Comparison of ENCODE assay signal across 12 mouse cellular contexts in genomic region chr19:32372373-32372772, GRCm38 (mm10). TPM values are rescaled to one million over a fixed set of nuclear protein-coding genes. Genes with fewer than 3 reads are reported as not detected.
A peak's percentile ranks its signal among the peaks of the same experiment; 100 is the strongest.
DNase-seq lines count a peak whose midpoint lies in the region; ATAC-seq lines count a peak whose summit lies in the region.
"Had no signal": no experiment of that assay in that cellular context is flagged by ENCODE, and none has a peak within 500 bp of the region (broad histone marks: within the 10 kb centered on the region; RNA-seq: fewer than 3 reads in every experiment).

No protein-coding gene starts in this region.

- H3K4me2 ChIP-seq in heart, embryonic 11.5 days: no peak overlapping the region
- no peak overlapping the region for H3K4me2 ChIP-seq in liver, embryonic 13.5 days
- H3K4me2 ChIP-seq: embryonic facial prominence, embryonic 15.5 days had no signal

- H3K36me3 ChIP-seq in heart, embryonic 11.5 days (ENCODE audit: control insufficient read depth, insufficient read depth, low read length): no peaks in the 10 kb centered on the region
- H3K36me3 ChIP-seq in liver, embryonic 13.5 days: no peaks in the 10 kb centered on the region
- H3K36me3 ChIP-seq: embryonic facial prominence, embryonic 15.5 days had no signal

- 10% methylated on average over 4 of the region's 4 CpGs for WGBS in heart, embryonic 11.5 days (ENCODE audit: insufficient replicate concordance)
- WGBS in liver, embryonic 13.5 days (ENCODE audit: insufficient replicate concordance): 16% methylated on average over 4 of the region's 4 CpGs

- peak; percentile 78 for ATAC-seq in heart, embryonic 11.5 days (replicated peaks; ENCODE audit: insufficient number of reproducible peaks, low FRiP score, low TSS enrichment)
- ATAC-seq in liver, embryonic 13.5 days (ENCODE audit: low read depth): peak; percentile 91

- intact Hi-C loops in left cerebral cortex, postnatal 25 days (cut with DNase I): no loop called here

- no peaks in the 10 kb centered on the region for H3K27me3 ChIP-seq in heart, embryonic 11.5 days (ENCODE audit: control insufficient read depth, insufficient read depth, low read length)
- H3K27me3 ChIP-seq in liver, embryonic 13.5 days: no peaks in the 10 kb centered on the region
- H3K27me3 ChIP-seq: embryonic facial prominence, embryonic 15.5 days had no signal

- H3K9me3 ChIP-seq in heart, embryonic 11.5 days (replicated peaks; ENCODE audit: control insufficient read depth, low read length): no peaks in the 10 kb centered on the region
- H3K9me3 ChIP-seq in liver, embryonic 13.5 days (replicated peaks): no peaks in the 10 kb centered on the region
- H3K9me3 ChIP-seq: embryonic facial prominence, embryonic 15.5 days had no signal

- DNase-seq in adrenal gland, adult 8-10 months: peak; percentile 55
- no peak for DNase-seq in adrenal gland, adult 18-20 months (ENCODE audit: low spot score in 2 of 2)
- peak; percentile 98 for DNase-seq in MEL-GATA-1-ER (ENCODE audit: extremely low read depth, low read depth)
- DNase-seq in liver, embryonic 13.5 days: peak; percentile 68
- no peak for DNase-seq in left cerebral cortex, postnatal 25 days (ENCODE audit: low spot score in 2 of 2)
- no peak for DNase-seq in urinary bladder, adult 18-20 months (ENCODE audit: low spot score in 2 of 2)
- no peak for DNase-seq in layer of hippocampus, adult 9-10 months (ENCODE audit: low spot score)
- DNase-seq: B cell, adult 2 months; thymus, postnatal 4 days had no signal

- H3K27ac ChIP-seq in heart, embryonic 11.5 days (ENCODE audit: low read depth, low read length): peak overlapping the region; percentile 32; the same call in 1 of the 2 replicates
- H3K27ac ChIP-seq in liver, embryonic 13.5 days: no peak overlapping the region
- H3K27ac ChIP-seq: embryonic facial prominence, embryonic 15.5 days; macrophage had no signal

- peaks cover 28% of the 10 kb centered on the region for H3K4me1 ChIP-seq in heart, embryonic 11.5 days (ENCODE audit: control insufficient read depth, insufficient read depth, low read length)
- peaks cover 17% of the 10 kb centered on the region for H3K4me1 ChIP-seq in liver, embryonic 13.5 days (replicated peaks)

- no peak overlapping the region for H3K9ac ChIP-seq in heart, embryonic 11.5 days (ENCODE audit: low read depth, low read length)
- no peak overlapping the region for H3K9ac ChIP-seq in liver, embryonic 13.5 days
- H3K9ac ChIP-seq: embryonic facial prominence, embryonic 15.5 days had no signal

- no peak overlapping the region for H3K4me3 ChIP-seq in heart, embryonic 11.5 days (ENCODE audit: low read depth, low read length)
- H3K4me3 ChIP-seq in liver, embryonic 13.5 days (replicated peaks): no peak overlapping the region
- H3K4me3 ChIP-seq: embryonic facial prominence, embryonic 15.5 days had no signal

RNA-seq across cellular contexts. Expression of gene Sgms1, which starts 17.1 kb away (rescaled TPM):
- 100 to 1,000 TPM in 2 of 4 experiments, 10 to 100 TPM in 2; 96.1 to 103 (median 101) TPM for total RNA-seq in adrenal gland, adult 8-10 months (2022)
- 10 to 100 TPM; 65.1 to 85.4 TPM for total RNA-seq in adrenal gland, adult 18-20 months (2021)
- polyA plus RNA-seq in heart, embryonic 11.5 days (2014; fragmentation: Nextera tagmentation; extraction: Ambion mirVana): 36.8 and 40.6 TPM in 2 replicates
- polyA plus RNA-seq in liver, embryonic 13.5 days (2015; fragmentation: Nextera tagmentation; extraction: Ambion mirVana): 23.4 and 28.0 TPM in 2 replicates
- 10 to 100 TPM; 44.2 to 53.5 TPM for total RNA-seq in left cerebral cortex, postnatal 25 days (2021)

Comparison
In these comparisons a context has a peak if more than half of its experiments do, and no peak if none do; other contexts are left out.
1. DNase-seq: peak in adrenal gland, adult 8-10 months (single experiment), MEL-GATA-1-ER (single experiment) and liver, embryonic 13.5 days (single experiment); none in adrenal gland, adult 18-20 months (0 of 2), left cerebral cortex, postnatal 25 days (0 of 2), urinary bladder, adult 18-20 months (0 of 2) and layer of hippocampus, adult 9-10 months (single experiment).